10 mouse cellular contexts compared by ENCODE assay signal in the genomic region with DNA sequence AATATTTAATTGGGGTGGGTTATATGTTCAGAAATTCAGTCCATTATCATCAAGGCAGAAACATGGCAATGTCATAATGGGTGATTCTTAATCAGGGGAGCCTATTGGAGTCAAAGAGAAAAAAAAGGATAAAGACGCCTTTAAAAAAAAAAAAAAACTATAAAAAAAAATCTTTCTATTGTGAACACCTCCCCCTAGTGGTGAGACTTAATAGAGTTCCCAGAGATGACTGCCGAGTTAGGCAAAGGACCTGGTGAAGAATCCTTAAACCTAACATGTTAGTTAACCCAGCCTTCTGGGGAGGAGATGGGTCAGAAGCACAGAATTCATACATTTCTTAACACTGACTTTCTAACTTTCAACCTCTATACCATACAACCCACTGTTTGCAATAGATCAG. TPM values are rescaled to one million over a fixed set of nuclear protein-coding genes. Genes with fewer than 3 reads are reported as not detected.
DNase-seq lines count a peak whose midpoint lies in the region; ATAC-seq and TF ChIP-seq lines count a peak whose summit lies in the region.
"Had no signal": no experiment of that assay in that cellular context is flagged by ENCODE, and none has a peak within 500 bp of the region (broad histone marks: within the 10 kb centered on the region; RNA-seq: fewer than 3 reads in every experiment).

No protein-coding gene starts in this region.

- no peak for TF ChIP-seq EP300 in lung, postnatal 0 days (IDR thresholded peaks at IDR 0.05)

- H3K4me3 ChIP-seq in gastrocnemius, adult 2 months, result no peak overlapping the region
- H3K4me3 ChIP-seq in lung, postnatal 0 days (ENCODE audit: low read depth, low read length), result no peak overlapping the region
- H3K4me3 ChIP-seq: limb, embryonic 12.5 days; neural tube, embryonic 12.5 days had no signal

- no peak overlapping the region for H3K27ac ChIP-seq in gastrocnemius, adult 2 months
- H3K27ac ChIP-seq in lung, postnatal 0 days (ENCODE audit: low read length), result no peak overlapping the region
- H3K27ac ChIP-seq: limb, embryonic 12.5 days; neural tube, embryonic 12.5 days had no signal

- H3K4me2 ChIP-seq in lung, postnatal 0 days (replicated peaks; ENCODE audit: low read depth, low read length), result no peak overlapping the region
- H3K4me2 ChIP-seq: limb, embryonic 12.5 days; neural tube, embryonic 12.5 days had no signal

- no peak overlapping the region for H3K9ac ChIP-seq in lung, postnatal 0 days (replicated peaks; ENCODE audit: low read depth)
- H3K9ac ChIP-seq: limb, embryonic 12.5 days; neural tube, embryonic 12.5 days had no signal

- ATAC-seq in lung, postnatal 0 days, result no peak
- 0 out of 2 replicates have a peak, but pooled peaks have one; percentile 36 for ATAC-seq in common myeloid progenitor, adult 5-6 weeks (replicated peaks; ENCODE audit: low read depth, poor library complexity, severe bottlenecking)

- intact Hi-C loops in gastrocnemius, adult 2 months (cut with DNase I), result loop anchor here (5.0 kb wide), 1 partner anchor 587 kb away; no protein-coding TSS in a partner anchor

- no peaks in the 10 kb centered on the region for H3K9me3 ChIP-seq in lung, postnatal 0 days (ENCODE audit: low read length)
- H3K9me3 ChIP-seq: limb, embryonic 12.5 days; neural tube, embryonic 12.5 days had no signal

- 10% methylated on average over 2 of the region's 2 CpGs for WGBS in lung, postnatal 0 days

- H3K4me1 ChIP-seq in lung, postnatal 0 days (ENCODE audit: insufficient read depth, low read depth, low read length), result no peaks in the 10 kb centered on the region
- H3K4me1 ChIP-seq: limb, embryonic 12.5 days; neural tube, embryonic 12.5 days had no signal

- DNase-seq in gastrocnemius, adult 2 months, result no peak
- no peak for DNase-seq in gastrocnemius, postnatal 25 days
- peak; percentile 71 for DNase-seq in lung, postnatal 0 days (ENCODE audit: low spot score)
- no peak for DNase-seq in lung, postnatal 4 days
- peak; percentile 60 for DNase-seq in retina, postnatal 1 day
- DNase-seq in spleen, postnatal 4 days (ENCODE audit: low spot score in 2 of 2), result no peak
- DNase-seq in cerebellum, postnatal 25 days, result no peak

- no peaks in the 10 kb centered on the region for H3K27me3 ChIP-seq in lung, postnatal 0 days (replicated peaks; ENCODE audit: insufficient read depth, low read length)
- H3K27me3 ChIP-seq: limb, embryonic 12.5 days; neural tube, embryonic 12.5 days had no signal

- peak; percentile 67 for TF ChIP-seq CTCF in gastrocnemius, adult 2 months (IDR thresholded peaks at IDR 0.05)
- TF ChIP-seq CTCF in lung, postnatal 0 days (IDR thresholded peaks at IDR 0.05), result peak; percentile 60

- no peaks in the 10 kb centered on the region for H3K36me3 ChIP-seq in lung, postnatal 0 days (ENCODE audit: insufficient read depth, low read length)

RNA-seq across cellular contexts. Expression of gene Spdl1, which starts 18.7 kb away (rescaled TPM):
- under 1 TPM; 0.14 to 0.18 TPM for total RNA-seq in gastrocnemius, adult 2 months (2021)
- total RNA-seq in gastrocnemius, postnatal 25 days (2021), result under 1 TPM; 0.18 to 0.54 TPM
- 1.1 and 1.7 TPM in 2 replicates for polyA plus RNA-seq in lung, postnatal 0 days (2015; fragmentation: Nextera tagmentation; extraction: Ambion mirVana)
- total RNA-seq in common myeloid progenitor, adult 5-6 weeks (2017), result 33.0 and 42.4 TPM in 2 replicates

RNA-seq across cellular contexts. Expression of gene Dock2, which starts 31.1 kb away (rescaled TPM):
- 1 to 10 TPM in 1 of 2 experiments, under 1 TPM in 1; 0.71 to 1.1 TPM for total RNA-seq in gastrocnemius, adult 2 months (2021)
- 1 to 10 TPM in 1 of 2 experiments, under 1 TPM in 1; 0.69 to 1.1 TPM for total RNA-seq in gastrocnemius, postnatal 25 days (2021)
- 1.8 and 2.0 TPM in 2 replicates for polyA plus RNA-seq in lung, postnatal 0 days (2015; fragmentation: Nextera tagmentation; extraction: Ambion mirVana)
- total RNA-seq in common myeloid progenitor, adult 5-6 weeks (2017), result 124 and 126 TPM in 2 replicates

Comparison
In these comparisons a context has a peak if more than half of its experiments do, and no peak if none do; other contexts are left out.
1. DNase-seq: peak in lung, postnatal 0 days (single experiment) and retina, postnatal 1 day (single experiment); none in gastrocnemius, adult 2 months (single experiment), gastrocnemius, postnatal 25 days (single experiment), lung, postnatal 4 days (0 of 2), spleen, postnatal 4 days (0 of 2) and cerebellum, postnatal 25 days (0 of 2).
2. RNA of gene Spdl1, which starts 18.7 kb away (total RNA-seq): 33.0 to 42.4 TPM in common myeloid progenitor, adult 5-6 weeks; 0.18 to 0.54 TPM in gastrocnemius, postnatal 25 days and 0.14 to 0.18 TPM in gastrocnemius, adult 2 months; every median in the first group is over 10 times any median in the second.
3. RNA of gene Dock2, which starts 31.1 kb away (total RNA-seq): 124 to 126 TPM in common myeloid progenitor, adult 5-6 weeks; 0.69 to 1.1 TPM in gastrocnemius, postnatal 25 days and 0.71 to 1.1 TPM in gastrocnemius, adult 2 months; every median in the first group is over 10 times any median in the second.